Mouse (Mus musculus): ENCODE measurements around the gene Pbx1.

Pbx1 gene

GRCm38 (mm10) chr1:168296290-168296689, 135.8 kb downstream of the Pbx1 start:
- DNase-seq = no peak

GRCm38 (mm10) chr1:168295782-168296181, 136.3 kb downstream of the Pbx1 start:
- no peak for DNase-seq

- DNase-seq = no peak
Measured at GRCm38 (mm10) chr1:168293673-168294072, 138.4 kb downstream of the Pbx1 start.

- no peak for DNase-seq
Measured at GRCm38 (mm10) chr1:168292106-168292505, 140.0 kb downstream of the Pbx1 start.

GRCm38 (mm10) chr1:168291643-168292040, 140.4 kb downstream of the Pbx1 start:
- no peak for DNase-seq

GRCm38 (mm10) chr1:168291001-168291642, 140.9 kb downstream of the Pbx1 start:
- DNase-seq = peak; percentile 68

GRCm38 (mm10) chr1:168290236-168290985, 141.7 kb downstream of the Pbx1 start:
- peak; percentile 30 for DNase-seq

- DNase-seq = peak; percentile 57
Measured at GRCm38 (mm10) chr1:168288891-168289545, 143.1 kb downstream of the Pbx1 start.

- DNase-seq = peak; percentile 41
Measured at GRCm38 (mm10) chr1:168287843-168288591, 144.1 kb downstream of the Pbx1 start.

- no peak for DNase-seq
Measured at GRCm38 (mm10) chr1:168286862-168287650, 145.0 kb downstream of the Pbx1 start.

- no peak for DNase-seq
Measured at GRCm38 (mm10) chr1:168284566-168285141, 147.4 kb downstream of the Pbx1 start.

- no peak for DNase-seq
Measured at GRCm38 (mm10) chr1:168283841-168284565, 148.1 kb downstream of the Pbx1 start.

GRCm38 (mm10) chr1:168283421-168283820, 148.6 kb downstream of the Pbx1 start:
- no peak for DNase-seq

GRCm38 (mm10) chr1:168275678-168276077, 156.4 kb downstream of the Pbx1 start:
- no peak for DNase-seq

GRCm38 (mm10) chr1:168274296-168274695, 157.8 kb downstream of the Pbx1 start:
- DNase-seq = no peak

GRCm38 (mm10) chr1:168272091-168272490, 160.0 kb downstream of the Pbx1 start:
- no peak for DNase-seq

- DNase-seq = no peak
Measured at GRCm38 (mm10) chr1:168271207-168271606, 160.9 kb downstream of the Pbx1 start.

GRCm38 (mm10) chr1:168268751-168269623, 163.1 kb downstream of the Pbx1 start:
- peak; percentile 28 for DNase-seq

GRCm38 (mm10) chr1:168268224-168268623, 163.8 kb downstream of the Pbx1 start:
- no peak for DNase-seq
